Mouse (Mus musculus) CD4-positive, CD25-positive, alpha-beta regulatory T cell, adult 4 months (primary cell): ENCODE data around the gene Mmd. TPM values are rescaled to one million over a fixed set of nuclear protein-coding genes. Genes with fewer than 3 reads are reported as not detected.

Experiments
- ATAC-seq: one replicate; pipeline ENCODE4 v1.8.0; 2017
- polyA plus RNA-seq, 2 experiments: library from polyadenylated mRNA; unstranded; fragments of 100-300 nt; shearing (Covaris generic); gene quantifications; one replicate each; pipeline ENCODE4 v1.2.1; 2017

Gene Mmd
- 10 to 100 TPM; 20.8 to 21.5 TPM for polyA plus RNA-seq

GRCm38 (mm10) chr11:90249025-90249650 is at the start of gene Mmd:
TSS of gene Mmd (plus strand) at chr11:90249456.
- ATAC-seq, result peak; percentile 92

DNA sequence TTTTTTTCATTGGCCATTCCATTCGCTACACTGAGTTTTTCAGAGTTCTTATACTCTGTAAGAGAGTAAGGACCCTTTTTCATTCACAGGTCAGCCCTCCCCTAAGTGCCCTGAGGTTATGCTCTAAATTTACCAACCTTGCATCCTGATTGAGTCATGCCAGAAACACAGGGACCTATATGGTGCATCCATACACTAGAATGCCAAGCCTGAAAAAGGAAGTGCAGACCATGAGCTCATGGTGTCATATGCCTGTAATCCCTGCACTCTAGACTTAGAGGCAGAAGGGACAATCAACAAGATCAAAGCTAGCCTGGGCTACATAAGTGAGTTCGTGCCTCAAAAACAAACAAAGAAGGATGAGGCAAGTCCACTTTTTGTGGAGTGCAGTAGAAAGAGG is 48.4 kb upstream of the Mmd start:
- no peak for ATAC-seq

GRCm38 (mm10) chr11:90214246-90214645 is 35.0 kb upstream of the Mmd start:
- ATAC-seq, result no peak

DNA sequence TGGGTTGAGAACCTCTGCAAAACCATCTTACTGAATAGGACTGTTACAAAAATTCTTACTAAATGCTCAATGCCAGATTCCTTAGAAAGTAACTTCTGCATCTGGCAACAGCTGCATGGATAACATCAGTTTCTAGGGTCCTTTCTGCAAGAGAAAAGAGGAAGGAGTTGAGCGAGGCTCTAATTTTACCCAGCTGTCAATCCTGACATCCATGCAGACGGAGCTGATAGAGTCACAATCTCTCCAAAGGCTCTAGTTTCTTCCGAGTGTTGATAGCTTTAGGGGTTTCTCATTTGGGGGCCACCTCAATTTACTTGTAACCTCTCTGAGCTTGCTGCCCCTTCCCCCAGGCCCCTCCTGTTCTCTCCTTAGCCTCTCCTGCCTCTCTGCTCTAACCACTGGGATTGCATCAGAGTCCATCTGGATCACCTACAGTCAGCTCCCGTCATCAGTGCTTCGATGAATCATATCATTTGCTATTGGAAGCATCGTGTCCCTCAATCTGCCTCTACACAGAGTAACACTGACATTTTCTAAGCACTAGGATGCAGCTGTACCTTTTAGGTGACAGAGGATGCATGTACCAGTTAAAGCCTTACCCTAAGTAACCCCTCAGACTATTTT is 29.1 kb upstream of the Mmd start:
- no peak for ATAC-seq

GRCm38 (mm10) chr11:90220750-90221149 is 28.5 kb upstream of the Mmd start:
- ATAC-seq, result no peak

DNA sequence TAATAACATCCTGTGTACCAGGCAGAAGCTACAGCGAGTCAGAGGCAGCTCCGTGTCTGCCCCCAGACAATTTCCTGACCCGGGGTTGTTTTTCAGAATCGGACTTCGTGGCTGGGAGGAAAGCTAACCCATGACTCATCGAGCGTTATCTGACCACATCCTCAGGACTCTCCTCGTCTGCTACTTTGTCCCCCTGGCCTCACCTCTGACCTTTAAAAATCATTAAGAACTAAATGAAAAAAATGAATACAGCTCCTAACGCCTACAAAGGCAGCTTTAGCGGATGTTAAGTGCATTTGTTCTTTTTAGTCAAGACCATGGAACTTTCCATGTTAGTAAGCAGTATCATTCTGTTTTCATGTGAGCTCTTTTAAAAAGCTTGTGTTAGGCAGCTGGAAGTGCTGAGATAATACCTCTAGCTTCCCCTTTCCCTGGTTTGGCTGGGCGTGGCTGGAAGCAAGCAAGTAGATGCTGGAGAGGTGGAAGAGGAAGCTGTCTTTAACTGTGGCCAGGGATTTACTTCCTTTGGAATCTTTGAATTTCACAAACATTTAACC is 24.3 kb upstream of the Mmd start:
- peak; percentile 80 for ATAC-seq

GRCm38 (mm10) chr11:90227000-90227922 is 22.0 kb upstream of the Mmd start:
- peak; percentile 18 for ATAC-seq

DNA sequence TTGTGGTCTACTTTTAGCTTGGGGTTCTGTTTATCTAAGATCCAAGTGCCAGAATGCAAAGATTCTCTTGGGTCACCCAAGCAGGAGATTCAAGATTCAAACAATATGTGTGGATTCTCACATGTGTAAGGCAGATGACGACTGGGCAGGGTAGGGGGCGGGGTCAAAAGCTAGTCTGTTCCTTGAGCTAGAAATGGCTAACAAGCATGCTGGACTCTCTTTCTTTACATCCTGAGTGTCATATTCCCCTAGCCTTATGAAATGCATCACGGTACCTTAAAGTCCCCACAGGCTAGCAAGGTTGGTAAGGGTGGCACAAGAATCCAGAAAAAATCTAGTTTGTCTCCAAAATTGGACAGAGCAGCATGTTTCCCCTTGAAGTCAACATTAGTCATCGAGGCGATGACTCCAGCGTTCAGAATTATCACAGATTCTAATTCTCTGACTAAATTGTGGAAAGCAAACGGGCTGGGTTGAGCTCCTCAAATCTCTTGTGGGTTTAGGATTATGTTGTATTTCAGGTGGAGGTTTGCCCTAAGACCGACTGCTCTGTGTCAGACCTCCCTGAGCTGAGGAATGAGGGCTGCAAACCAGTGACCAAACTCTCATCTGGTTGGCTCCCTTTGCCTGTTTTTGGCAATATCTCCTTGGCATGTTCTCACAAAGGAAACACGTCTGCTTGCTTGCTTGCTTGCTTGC is 20.9 kb upstream of the Mmd start:
- no peak for ATAC-seq

DNA sequence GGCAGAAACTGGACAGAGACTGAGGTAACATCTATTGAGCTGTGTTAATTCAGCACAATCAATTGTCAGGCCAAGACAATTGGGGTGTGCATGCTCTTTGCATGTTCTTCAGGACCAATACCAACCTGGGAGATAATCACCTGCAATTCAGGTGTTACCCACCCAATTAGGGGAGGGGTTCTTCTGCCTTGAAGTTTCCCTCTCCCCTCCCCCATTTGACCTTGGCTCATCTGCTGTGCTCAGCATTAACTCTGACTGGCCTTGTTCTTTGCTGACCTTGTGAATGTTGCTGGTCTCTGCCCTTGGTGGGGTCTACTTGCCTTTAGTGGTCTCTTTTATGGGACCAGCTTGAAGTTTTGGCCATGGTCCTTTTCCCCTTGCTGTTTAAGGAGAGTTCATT is 19.5 kb upstream of the Mmd start:
- no peak for ATAC-seq

GRCm38 (mm10) chr11:90230671-90231070 is 18.6 kb upstream of the Mmd start:
- ATAC-seq, result no peak

DNA sequence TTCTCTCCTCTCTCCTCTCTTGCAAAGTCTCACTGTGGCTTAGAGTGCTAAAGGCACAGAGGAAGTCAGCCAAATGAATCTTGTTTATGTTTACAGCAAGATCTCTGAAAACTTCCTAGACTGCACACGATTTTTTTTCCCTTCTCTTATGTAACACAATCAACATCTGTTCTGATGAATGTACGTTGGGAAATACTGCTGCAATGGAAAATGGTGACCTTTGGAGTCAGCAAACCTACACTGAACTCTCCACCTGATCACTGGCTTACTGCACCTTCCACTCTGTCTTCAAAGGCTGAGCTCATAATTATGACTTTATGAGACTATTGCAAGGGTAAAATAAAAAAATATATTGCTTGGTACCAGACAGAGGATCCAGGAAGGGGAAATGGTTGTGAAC is 17.6 kb upstream of the Mmd start:
- peak; percentile 48 for ATAC-seq

GRCm38 (mm10) chr11:90232685-90233084 is 16.6 kb upstream of the Mmd start:
- ATAC-seq, result no peak

DNA sequence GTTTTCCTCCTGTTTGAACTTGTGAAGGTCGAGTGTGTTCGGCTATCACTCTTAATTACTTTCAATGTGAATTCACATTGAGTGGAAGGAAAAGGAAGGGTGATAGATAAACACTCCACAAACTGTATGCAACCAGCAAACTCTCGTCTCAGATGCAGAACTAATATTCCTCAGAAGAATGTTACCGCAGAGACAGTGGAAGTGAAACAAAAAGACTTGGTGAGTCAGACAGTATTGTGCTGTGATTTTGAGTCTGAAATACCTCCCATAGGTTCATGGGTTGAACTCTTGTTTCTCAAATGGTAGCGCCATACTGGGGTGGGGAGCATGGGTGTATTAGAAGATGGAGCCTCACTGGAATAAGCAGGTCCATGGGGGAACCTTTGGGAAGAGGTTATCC is 14.0 kb upstream of the Mmd start:
- ATAC-seq, result no peak

GRCm38 (mm10) chr11:90237616-90238015 is 11.6 kb upstream of the Mmd start:
- ATAC-seq, result no peak

DNA sequence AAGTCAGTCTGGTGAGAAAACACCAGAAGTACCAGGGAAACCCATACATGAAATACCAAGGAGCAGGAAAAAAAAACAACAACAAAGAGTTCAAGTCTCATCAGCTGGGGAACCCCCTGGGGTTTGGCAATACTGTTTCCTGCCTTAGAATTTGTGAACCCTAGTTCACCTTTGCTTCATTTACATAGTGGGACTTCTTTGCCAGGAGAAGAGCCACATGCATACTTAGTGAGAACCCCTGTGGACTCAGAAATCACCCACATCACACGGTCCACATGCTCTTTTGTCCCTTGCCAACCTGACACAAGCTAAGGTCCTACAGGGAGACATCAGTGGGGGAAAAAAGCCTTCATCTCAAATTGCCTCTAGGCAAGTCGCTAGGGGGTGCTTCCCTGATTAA is 10.6 kb upstream of the Mmd start:
- peak; percentile 80 for ATAC-seq

GRCm38 (mm10) chr11:90240652-90241330 is 8.5 kb upstream of the Mmd start:
- peak; percentile 13 for ATAC-seq

DNA sequence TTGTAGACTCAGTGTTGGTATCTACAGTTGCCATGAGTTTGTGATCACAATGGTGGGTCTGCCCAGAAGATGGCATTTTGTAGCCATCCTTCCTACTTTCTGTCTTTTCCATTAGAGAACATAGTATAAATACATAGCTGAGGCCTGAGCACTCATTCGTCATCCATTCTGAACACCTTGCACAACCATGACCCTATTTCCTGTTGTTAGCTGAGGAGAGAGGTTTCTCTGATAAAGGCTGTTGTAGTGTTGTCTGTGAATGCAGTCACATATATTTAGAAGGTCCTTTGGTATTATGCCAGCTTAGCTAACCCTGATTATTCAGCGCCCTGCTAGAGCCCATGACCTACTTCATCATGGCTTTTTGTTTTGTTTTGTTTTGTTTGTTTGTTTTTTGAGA is 7.4 kb upstream of the Mmd start:
- peak; percentile 60 for ATAC-seq

DNA sequence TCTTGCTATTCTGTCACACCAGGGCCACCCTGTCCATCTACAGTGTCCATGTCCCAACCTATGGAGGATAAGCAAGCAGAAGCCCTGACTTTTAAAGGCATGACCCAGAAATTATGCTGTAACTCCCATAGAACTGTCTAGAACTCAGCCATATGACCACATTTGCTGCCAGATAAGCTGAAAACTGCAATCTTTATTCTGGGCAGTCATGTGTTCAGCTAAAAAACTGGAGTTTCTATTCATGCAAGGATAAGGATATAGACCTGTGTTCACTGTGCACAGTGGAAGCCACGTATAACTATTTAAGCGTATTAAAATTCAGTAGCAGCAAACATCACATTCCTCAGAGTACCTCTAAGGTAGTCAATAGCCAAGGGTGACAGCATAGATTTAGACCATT is 6.0 kb upstream of the Mmd start:
- ATAC-seq, result no peak

- no peak for ATAC-seq
These were observed 3.6 kb upstream of the Mmd start for GRCm38 (mm10) chr11:90245630-90246029.

GRCm38 (mm10) chr11:90246676-90247075 is 2.6 kb upstream of the Mmd start:
- ATAC-seq, result peak; percentile 8

GRCm38 (mm10) chr11:90247793-90248192 is 1.5 kb upstream of the Mmd start:
- ATAC-seq, result no peak

- ATAC-seq, result peak; percentile 1
These were observed 465 bp downstream of the Mmd start for GRCm38 (mm10) chr11:90249701-90250141.
